Mouse (Mus musculus): Measurements from ENCODE around the gene Chst11.

- TF ChIP-seq CTCF (IDR thresholded peaks at IDR 0.05; ENCODE audit: borderline replicate concordance, insufficient read depth, low read depth, low read length), result no peak
- no peak for TF ChIP-seq POLR2A (IDR thresholded peaks at IDR 0.05; ENCODE audit: borderline replicate concordance, insufficient read depth, low read length)
Observed at GRCm38 (mm10) chr10:83003899-83004298, 18.6 kb downstream of the Chst11 start.
